7 mouse cellular contexts compared by ENCODE assay signal in the genomic region with DNA sequence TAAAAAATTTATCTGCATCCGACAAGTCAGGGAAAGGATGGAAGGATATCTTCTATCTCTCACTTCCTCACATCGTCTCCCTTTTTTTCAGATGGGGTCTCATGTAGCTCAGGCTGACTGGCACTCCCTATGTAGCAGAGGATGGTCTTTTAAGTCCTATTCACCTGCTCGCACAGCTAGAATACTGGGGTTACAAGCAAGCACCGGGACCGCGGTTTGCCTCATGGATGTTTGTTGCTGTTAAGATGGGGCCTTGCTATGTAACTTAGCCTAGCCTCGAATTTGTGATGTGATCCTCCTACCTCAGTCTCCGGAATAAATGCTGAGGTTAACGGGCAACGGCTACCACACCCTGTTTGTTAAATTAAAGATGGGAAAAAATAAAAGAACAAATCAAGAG. TPM values are rescaled to one million over a fixed set of nuclear protein-coding genes. Genes with fewer than 3 reads are reported as not detected.
DNase-seq lines count a peak whose midpoint lies in the region; ATAC-seq lines count a peak whose summit lies in the region.

No protein-coding gene starts in this region.

- H3K9ac ChIP-seq in embryonic facial prominence, embryonic 13.5 days = peak overlapping the region; percentile 96
- H3K9ac ChIP-seq in hindbrain, embryonic 15.5 days = peak overlapping the region; percentile 37; the same call in 1 of the 2 replicates
- H3K9ac ChIP-seq in midbrain, embryonic 11.5 days (ENCODE audit: low read length) = peak overlapping the region; percentile 54; the same call in 1 of the 2 replicates

- peak overlapping the region; percentile 72 for H3K4me3 ChIP-seq in embryonic facial prominence, embryonic 13.5 days
- H3K4me3 ChIP-seq in hindbrain, embryonic 15.5 days = peak overlapping the region; percentile 82
- peak overlapping the region; percentile 62 for H3K4me3 ChIP-seq in midbrain, embryonic 11.5 days (ENCODE audit: low read depth, low read length)

- 23% methylated on average over 10 of the region's 10 CpGs for WGBS in embryonic facial prominence, embryonic 13.5 days
- WGBS in hindbrain, embryonic 15.5 days = 19% methylated on average over 10 of the region's 10 CpGs
- 24% methylated on average over 10 of the region's 10 CpGs for WGBS in midbrain, embryonic 11.5 days

- peaks cover 29% of the 10 kb centered on the region for H3K36me3 ChIP-seq in embryonic facial prominence, embryonic 13.5 days
- peaks cover 25% of the 10 kb centered on the region for H3K36me3 ChIP-seq in hindbrain, embryonic 15.5 days
- peaks cover 12% of the 10 kb centered on the region; the same call in 1 of the 2 replicates for H3K36me3 ChIP-seq in midbrain, embryonic 11.5 days (ENCODE audit: control insufficient read depth, insufficient read depth, low read length)

- peak; percentile 9 for DNase-seq in right cerebral cortex, postnatal 25 days
- no peak for DNase-seq in right cerebral cortex, adult 18-20 months
- DNase-seq in midbrain, embryonic 11.5 days (ENCODE audit: low spot score, missing footprints) = no peak
- DNase-seq in natural killer cell, adult 2 months (ENCODE audit: low spot score in 2 of 2) = no peak
- no peak for DNase-seq in adrenal gland, adult 18-20 months (ENCODE audit: low spot score in 2 of 2)

- no peak overlapping the region; the same call in 1 of the 2 replicates for H3K27ac ChIP-seq in embryonic facial prominence, embryonic 13.5 days
- H3K27ac ChIP-seq in hindbrain, embryonic 15.5 days (replicated peaks) = peak overlapping the region; percentile 88; the same call in 1 of the 2 replicates
- H3K27ac ChIP-seq in midbrain, embryonic 11.5 days (ENCODE audit: low read depth, low read length) = no peak overlapping the region

- H3K4me1 ChIP-seq in embryonic facial prominence, embryonic 13.5 days = peaks cover 24% of the 10 kb centered on the region
- H3K4me1 ChIP-seq in hindbrain, embryonic 15.5 days (replicated peaks) = peaks cover 23% of the 10 kb centered on the region
- peaks cover 10% of the 10 kb centered on the region for H3K4me1 ChIP-seq in midbrain, embryonic 11.5 days (ENCODE audit: control insufficient read depth, insufficient read depth, low read length)

- peak overlapping the region; percentile 72 for H3K4me2 ChIP-seq in embryonic facial prominence, embryonic 13.5 days
- H3K4me2 ChIP-seq in hindbrain, embryonic 15.5 days = peak overlapping the region; percentile 79
- peak overlapping the region; percentile 65 for H3K4me2 ChIP-seq in midbrain, embryonic 11.5 days

- no peaks in the 10 kb centered on the region for H3K27me3 ChIP-seq in embryonic facial prominence, embryonic 13.5 days
- no peaks in the 10 kb centered on the region for H3K27me3 ChIP-seq in hindbrain, embryonic 15.5 days
- no peaks in the 10 kb centered on the region for H3K27me3 ChIP-seq in midbrain, embryonic 11.5 days (ENCODE audit: control insufficient read depth, insufficient read depth, low read length)

- no peak for ATAC-seq in embryonic facial prominence, embryonic 13.5 days (ENCODE audit: insufficient number of reproducible peaks, insufficient read depth, low FRiP score, low TSS enrichment, low read depth)
- peak; percentile 56 for ATAC-seq in hindbrain, embryonic 15.5 days (ENCODE audit: low FRiP score, low read depth)
- peak; percentile 45; the same call in 1 of the 2 replicates for ATAC-seq in midbrain, embryonic 11.5 days (ENCODE audit: low FRiP score)

- H3K9me3 ChIP-seq in embryonic facial prominence, embryonic 13.5 days = no peaks in the 10 kb centered on the region
- H3K9me3 ChIP-seq in hindbrain, embryonic 15.5 days = no peaks in the 10 kb centered on the region
- H3K9me3 ChIP-seq in midbrain, embryonic 11.5 days (ENCODE audit: control insufficient read depth, low read length) = no peaks in the 10 kb centered on the region

RNA-seq across cellular contexts. Expression of a gene that starts 0.4 kb away (rescaled TPM):
- 2.1 and 4.0 TPM in 2 replicates for polyA plus RNA-seq in embryonic facial prominence, embryonic 13.5 days (2015; fragmentation: Nextera tagmentation; extraction: Ambion mirVana)
- 6.0 and 6.5 TPM in 2 replicates for polyA plus RNA-seq in hindbrain, embryonic 15.5 days (2015; fragmentation: Nextera tagmentation; extraction: Ambion mirVana)
- polyA plus RNA-seq in midbrain, embryonic 11.5 days (2014; fragmentation: Nextera tagmentation; extraction: Ambion mirVana) = 5.7 and 6.5 TPM in 2 replicates
- 1 to 10 TPM; 2.1 to 2.6 TPM for total RNA-seq in adrenal gland, adult 18-20 months (2021)

RNA-seq across cellular contexts. Expression of a gene that starts 0.6 kb away (rescaled TPM):
- 1,031 and 1,064 TPM in 2 replicates for polyA plus RNA-seq in embryonic facial prominence, embryonic 13.5 days (2015; fragmentation: Nextera tagmentation; extraction: Ambion mirVana)
- 425 and 508 TPM in 2 replicates for polyA plus RNA-seq in hindbrain, embryonic 15.5 days (2015; fragmentation: Nextera tagmentation; extraction: Ambion mirVana)
- 809 and 861 TPM in 2 replicates for polyA plus RNA-seq in midbrain, embryonic 11.5 days (2014; fragmentation: Nextera tagmentation; extraction: Ambion mirVana)
- 100 to 1,000 TPM; 631 to 697 TPM for total RNA-seq in adrenal gland, adult 18-20 months (2021)

RNA-seq across cellular contexts. Expression of a gene that starts 6.7 kb away (rescaled TPM):
- polyA plus RNA-seq in embryonic facial prominence, embryonic 13.5 days (2015; fragmentation: Nextera tagmentation; extraction: Ambion mirVana) = 1.4 and 3.9 TPM in 2 replicates
- polyA plus RNA-seq in hindbrain, embryonic 15.5 days (2015; fragmentation: Nextera tagmentation; extraction: Ambion mirVana) = 4.4 and 4.6 TPM in 2 replicates
- polyA plus RNA-seq in midbrain, embryonic 11.5 days (2014; fragmentation: Nextera tagmentation; extraction: Ambion mirVana) = 2.7 and 3.3 TPM in 2 replicates
- 10 to 100 TPM in 1 of 2 experiments, 1 to 10 TPM in 1; 7.9 to 23.7 TPM for total RNA-seq in adrenal gland, adult 18-20 months (2021)

Comparison
In these comparisons a context has a peak if more than half of its experiments do, and no peak if none do; other contexts are left out.
1. H3K9ac ChIP-seq: peak in every context shown above with its lines; median percentile 96 in embryonic facial prominence, embryonic 13.5 days; 54 in midbrain, embryonic 11.5 days; 37 in hindbrain, embryonic 15.5 days.